Mouse (Mus musculus) 3134 (cell line): ENCODE results near the gene Padi2.

Source experiments
- DNase-seq: peaks from one replicate; pipeline ENCODE4 v3.0.0-alpha.2; 2011; ENCODE audit warnings: low spot score; ENCODE audit not compliant: insufficient read length; ENCODE audit errors: extremely low read depth

The Padi2 gene

GRCm38 (mm10) chr4:140906076-140906826, at the start of gene Padi2:
Gene Padi2 (plus strand): TSS chr4:140906344.
- no peak for DNase-seq

- no peak for DNase-seq
Measured at GRCm38 (mm10) chr4:140857041-140857440, 49.1 kb upstream of the Padi2 start.

GRCm38 (mm10) chr4:140857813-140858212, 48.3 kb upstream of the Padi2 start:
- DNase-seq: no peak

- DNase-seq: peak; percentile 57
Measured at GRCm38 (mm10) chr4:140859291-140859690, 46.9 kb upstream of the Padi2 start.

GRCm38 (mm10) chr4:140860125-140860766, 45.9 kb upstream of the Padi2 start:
- DNase-seq: peak; percentile 72

- DNase-seq: no peak
Measured at GRCm38 (mm10) chr4:140860767-140861147, 45.4 kb upstream of the Padi2 start.

GRCm38 (mm10) chr4:140862036-140862650, 44.0 kb upstream of the Padi2 start:
- DNase-seq: peak; percentile 81

GRCm38 (mm10) chr4:140868484-140869190, 37.5 kb upstream of the Padi2 start:
- no peak for DNase-seq

GRCm38 (mm10) chr4:140869945-140870344, 36.2 kb upstream of the Padi2 start:
- DNase-seq: no peak

GRCm38 (mm10) chr4:140870876-140871275, 35.3 kb upstream of the Padi2 start:
- DNase-seq: no peak

GRCm38 (mm10) chr4:140871376-140871775, 34.8 kb upstream of the Padi2 start:
- no peak for DNase-seq

GRCm38 (mm10) chr4:140871851-140872685, 34.1 kb upstream of the Padi2 start:
- DNase-seq: no peak

GRCm38 (mm10) chr4:140872686-140872992, 33.5 kb upstream of the Padi2 start:
- DNase-seq: no peak

- DNase-seq: no peak
Measured at GRCm38 (mm10) chr4:140873011-140873410, 33.1 kb upstream of the Padi2 start.

- DNase-seq: no peak
Measured at GRCm38 (mm10) chr4:140876161-140876560, 30.0 kb upstream of the Padi2 start.

- peak; percentile 43 for DNase-seq
Measured at GRCm38 (mm10) chr4:140876681-140877080, 29.5 kb upstream of the Padi2 start.

- DNase-seq: no peak
Measured at GRCm38 (mm10) chr4:140877441-140877840, 28.7 kb upstream of the Padi2 start.

- no peak for DNase-seq
Measured at GRCm38 (mm10) chr4:140878655-140879054, 27.5 kb upstream of the Padi2 start.

- no peak for DNase-seq
Measured at GRCm38 (mm10) chr4:140879116-140879515, 27.0 kb upstream of the Padi2 start.

- DNase-seq: peak; percentile 46
Measured at GRCm38 (mm10) chr4:140879739-140880138, 26.4 kb upstream of the Padi2 start.
